Mouse (Mus musculus): ENCODE results near the gene Olfr19.

DNA sequence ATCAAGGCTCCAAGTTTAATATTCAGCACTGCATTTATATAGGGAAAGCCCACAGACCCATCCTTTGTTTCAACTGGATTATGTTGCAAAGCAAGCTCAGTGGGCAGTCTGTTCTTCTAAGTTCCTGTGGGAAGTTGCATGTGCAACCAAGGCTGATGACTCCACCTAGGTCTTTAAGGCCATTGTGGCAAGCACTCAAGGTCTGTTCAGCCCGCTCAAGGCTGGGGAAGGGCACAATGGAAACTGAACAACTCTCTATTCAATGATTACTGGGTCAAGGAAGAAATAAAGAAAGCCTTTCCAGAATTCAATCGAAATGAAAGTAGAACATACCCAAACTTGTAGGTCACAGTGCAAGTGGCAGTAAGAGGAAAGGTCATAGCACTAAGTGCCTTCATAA is 7.8 kb upstream of the Olfr19 start:
- TF ChIP-seq CTCF (IDR thresholded peaks at IDR 0.05; ENCODE audit: borderline replicate concordance, insufficient read depth, low read length) (no peak), POLR2A (IDR thresholded peaks at IDR 0.05; ENCODE audit: low read depth, low read length) (no peak)
